Comparison of ENCODE assay signal across 8 mouse cellular contexts in the genomic region with DNA sequence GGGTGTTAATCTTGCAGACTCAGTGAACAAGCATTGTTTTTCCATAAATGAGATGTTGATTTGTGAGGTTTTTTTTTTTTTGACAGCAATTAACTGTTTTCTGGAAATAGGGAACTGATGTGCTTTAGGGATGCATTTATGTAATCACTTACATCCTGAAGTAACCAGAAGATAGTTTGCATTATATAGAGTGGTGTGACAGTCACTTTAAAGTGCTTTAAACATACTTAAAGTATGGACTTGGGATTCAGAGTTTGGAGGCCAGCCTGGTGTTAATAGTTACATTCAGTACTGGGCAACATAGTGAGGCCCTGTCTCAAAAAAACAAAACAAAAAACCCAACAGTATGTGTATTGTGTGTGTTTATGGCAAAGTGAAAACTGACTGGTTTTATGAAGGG. TPM values are rescaled to one million over a fixed set of nuclear protein-coding genes. Genes with fewer than 3 reads are reported as not detected.
DNase-seq lines count a peak whose midpoint lies in the region; ATAC-seq lines count a peak whose summit lies in the region.

No protein-coding gene starts in this region.

- no peak for ATAC-seq in lung, embryonic 15.5 days (ENCODE audit: borderline replicate concordance, extremely low read depth, low FRiP score, low TSS enrichment)
- no peak for ATAC-seq in forebrain, embryonic 11.5 days (replicated peaks; ENCODE audit: low FRiP score)
- ATAC-seq in limb, embryonic 12.5 days (ENCODE audit: insufficient number of reproducible peaks, insufficient read depth, low FRiP score, low TSS enrichment, low read depth) = no peak
- no peak for ATAC-seq in neural tube, embryonic 15.5 days (ENCODE audit: low FRiP score)

- peaks cover 34% of the 10 kb centered on the region for H3K36me3 ChIP-seq in lung, embryonic 15.5 days
- H3K36me3 ChIP-seq in forebrain, embryonic 11.5 days (ENCODE audit: control insufficient read depth, insufficient read depth, low read length) = peaks cover 11% of the 10 kb centered on the region
- peaks cover 37% of the 10 kb centered on the region for H3K36me3 ChIP-seq in limb, embryonic 12.5 days
- peaks cover 30% of the 10 kb centered on the region for H3K36me3 ChIP-seq in neural tube, embryonic 15.5 days

- H3K9me3 ChIP-seq in lung, embryonic 15.5 days = no peaks in the 10 kb centered on the region
- no peaks in the 10 kb centered on the region for H3K9me3 ChIP-seq in forebrain, embryonic 11.5 days (ENCODE audit: control insufficient read depth, low read length)
- H3K9me3 ChIP-seq in limb, embryonic 12.5 days = no peaks in the 10 kb centered on the region
- no peaks in the 10 kb centered on the region for H3K9me3 ChIP-seq in neural tube, embryonic 15.5 days (replicated peaks)

- DNase-seq in lung, postnatal 4 days = no peak
- DNase-seq in forebrain, embryonic 11.5 days (ENCODE audit: low spot score) = no peak
- no peak for DNase-seq in adrenal gland, postnatal 14 days
- no peak for DNase-seq in thymus, postnatal 36 days
- no peak for DNase-seq in left cerebral cortex, postnatal 4 days

- H3K27me3 ChIP-seq in lung, embryonic 15.5 days = no peaks in the 10 kb centered on the region
- no peaks in the 10 kb centered on the region for H3K27me3 ChIP-seq in forebrain, embryonic 11.5 days (ENCODE audit: control insufficient read depth, insufficient read depth, low read length)
- H3K27me3 ChIP-seq in limb, embryonic 12.5 days = no peaks in the 10 kb centered on the region
- no peaks in the 10 kb centered on the region for H3K27me3 ChIP-seq in neural tube, embryonic 15.5 days (replicated peaks)

- peak overlapping the region; percentile 61 for H3K4me2 ChIP-seq in lung, embryonic 15.5 days
- H3K4me2 ChIP-seq in forebrain, embryonic 11.5 days (ENCODE audit: low read depth, low read length, severe bottlenecking) = peak overlapping the region; percentile 58
- H3K4me2 ChIP-seq in limb, embryonic 12.5 days = peak overlapping the region; percentile 72
- peak overlapping the region; percentile 59 for H3K4me2 ChIP-seq in neural tube, embryonic 15.5 days

- H3K4me3 ChIP-seq in lung, embryonic 15.5 days = peak overlapping the region; percentile 94
- peak overlapping the region; percentile 76 for H3K4me3 ChIP-seq in forebrain, embryonic 11.5 days (ENCODE audit: low read depth, low read length)
- peak overlapping the region; percentile 85 for H3K4me3 ChIP-seq in limb, embryonic 12.5 days (replicated peaks)
- H3K4me3 ChIP-seq in neural tube, embryonic 15.5 days (replicated peaks) = peak overlapping the region; percentile 79

- peaks cover 10% of the 10 kb centered on the region for H3K4me1 ChIP-seq in lung, embryonic 15.5 days
- H3K4me1 ChIP-seq in forebrain, embryonic 11.5 days (replicated peaks; ENCODE audit: control insufficient read depth, insufficient read depth, low read length) = no peaks in the 10 kb centered on the region
- H3K4me1 ChIP-seq in limb, embryonic 12.5 days (replicated peaks) = peaks cover 15% of the 10 kb centered on the region
- peaks cover 17% of the 10 kb centered on the region for H3K4me1 ChIP-seq in neural tube, embryonic 15.5 days

- H3K27ac ChIP-seq in lung, embryonic 15.5 days = no peak overlapping the region
- no peak overlapping the region for H3K27ac ChIP-seq in forebrain, embryonic 11.5 days (ENCODE audit: low read depth, low read length)
- H3K27ac ChIP-seq in limb, embryonic 12.5 days = no peak overlapping the region
- H3K27ac ChIP-seq in neural tube, embryonic 15.5 days (replicated peaks) = no peak overlapping the region

- intact Hi-C loops in left cerebral cortex, postnatal 4 days (cut with DNase I) = no loop called here

- H3K9ac ChIP-seq in lung, embryonic 15.5 days = peak overlapping the region; percentile 97
- H3K9ac ChIP-seq in forebrain, embryonic 11.5 days (ENCODE audit: low read length) = no peak overlapping the region
- peak overlapping the region; percentile 96; the same call in 1 of the 2 replicates for H3K9ac ChIP-seq in limb, embryonic 12.5 days (replicated peaks)
- H3K9ac ChIP-seq in neural tube, embryonic 15.5 days (replicated peaks) = peak overlapping the region; percentile 86

RNA-seq across cellular contexts. Expression of gene Pcbp2, which starts 1.4 kb away (rescaled TPM):
- 217 TPM in 2 replicates for polyA plus RNA-seq in lung, embryonic 15.5 days (2015; fragmentation: Nextera tagmentation; extraction: Ambion mirVana)
- 236 and 247 TPM in 2 replicates for polyA plus RNA-seq in forebrain, embryonic 11.5 days (2014; fragmentation: Nextera tagmentation; extraction: Ambion mirVana)
- 230 and 239 TPM in 2 replicates for polyA plus RNA-seq in limb, embryonic 12.5 days (2016; fragmentation: Nextera tagmentation; extraction: Ambion mirVana)
- polyA plus RNA-seq in neural tube, embryonic 15.5 days (2015; fragmentation: Nextera tagmentation; extraction: Ambion mirVana) = 117 and 143 TPM in 2 replicates
- total RNA-seq in adrenal gland, postnatal 14 days (2021) = 726 and 812 TPM in 2 replicates
- total RNA-seq in left cerebral cortex, postnatal 4 days (2021) = 100 to 1,000 TPM; 546 to 548 TPM

RNA-seq across cellular contexts. Expression of gene Prr13, which starts 12.9 kb away (rescaled TPM):
- 69.4 and 71.4 TPM in 2 replicates for polyA plus RNA-seq in lung, embryonic 15.5 days (2015; fragmentation: Nextera tagmentation; extraction: Ambion mirVana)
- polyA plus RNA-seq in forebrain, embryonic 11.5 days (2014; fragmentation: Nextera tagmentation; extraction: Ambion mirVana) = 87.9 and 97.2 TPM in 2 replicates
- 66.1 and 68.1 TPM in 2 replicates for polyA plus RNA-seq in limb, embryonic 12.5 days (2016; fragmentation: Nextera tagmentation; extraction: Ambion mirVana)
- polyA plus RNA-seq in neural tube, embryonic 15.5 days (2015; fragmentation: Nextera tagmentation; extraction: Ambion mirVana) = 80.9 and 87.7 TPM in 2 replicates
- 75.6 and 89.5 TPM in 2 replicates for total RNA-seq in adrenal gland, postnatal 14 days (2021)
- 10 to 100 TPM; 18.6 to 20.0 TPM for total RNA-seq in left cerebral cortex, postnatal 4 days (2021)

RNA-seq across cellular contexts. Expression of gene Amhr2, which starts 26.6 kb away (rescaled TPM):
- polyA plus RNA-seq in lung, embryonic 15.5 days (2015; fragmentation: Nextera tagmentation; extraction: Ambion mirVana) = 0.59 and 0.82 TPM in 2 replicates
- 1.0 TPM in 1 of 2 replicates, not detected in the other for polyA plus RNA-seq in forebrain, embryonic 11.5 days (2014; fragmentation: Nextera tagmentation; extraction: Ambion mirVana)
- polyA plus RNA-seq in limb, embryonic 12.5 days (2016; fragmentation: Nextera tagmentation; extraction: Ambion mirVana) = 0.48 TPM in 1 of 2 replicates, not detected in the other
- 0.83 and 1.1 TPM in 2 replicates for polyA plus RNA-seq in neural tube, embryonic 15.5 days (2015; fragmentation: Nextera tagmentation; extraction: Ambion mirVana)
- 1.5 and 1.6 TPM in 2 replicates for total RNA-seq in adrenal gland, postnatal 14 days (2021)
- 1 to 10 TPM in 1 of 2 experiments, under 1 TPM in 1; 0.93 to 1.4 TPM for total RNA-seq in left cerebral cortex, postnatal 4 days (2021)

RNA-seq across cellular contexts. Expression of gene Gm10337, which starts 31.8 kb away (rescaled TPM):
- polyA plus RNA-seq in lung, embryonic 15.5 days (2015; fragmentation: Nextera tagmentation; extraction: Ambion mirVana) = not detected in 2 replicates
- polyA plus RNA-seq in forebrain, embryonic 11.5 days (2014; fragmentation: Nextera tagmentation; extraction: Ambion mirVana) = 15.6 TPM in 1 of 2 replicates, not detected in the other
- not detected in 2 replicates for polyA plus RNA-seq in limb, embryonic 12.5 days (2016; fragmentation: Nextera tagmentation; extraction: Ambion mirVana)
- polyA plus RNA-seq in neural tube, embryonic 15.5 days (2015; fragmentation: Nextera tagmentation; extraction: Ambion mirVana) = 6.2 and 6.4 TPM in 2 replicates
- not detected in 2 replicates for total RNA-seq in adrenal gland, postnatal 14 days (2021)
- total RNA-seq in left cerebral cortex, postnatal 4 days (2021) = not detected

RNA-seq across cellular contexts. Expression of gene Map3k12, which starts 45.1 kb away (rescaled TPM):
- 11.8 and 14.4 TPM in 2 replicates for polyA plus RNA-seq in lung, embryonic 15.5 days (2015; fragmentation: Nextera tagmentation; extraction: Ambion mirVana)
- 25.4 and 28.4 TPM in 2 replicates for polyA plus RNA-seq in forebrain, embryonic 11.5 days (2014; fragmentation: Nextera tagmentation; extraction: Ambion mirVana)
- polyA plus RNA-seq in limb, embryonic 12.5 days (2016; fragmentation: Nextera tagmentation; extraction: Ambion mirVana) = 23.8 and 26.6 TPM in 2 replicates
- polyA plus RNA-seq in neural tube, embryonic 15.5 days (2015; fragmentation: Nextera tagmentation; extraction: Ambion mirVana) = 49.1 and 57.4 TPM in 2 replicates
- 8.2 and 9.4 TPM in 2 replicates for total RNA-seq in adrenal gland, postnatal 14 days (2021)
- 10 to 100 TPM; 90.1 to 93.0 TPM for total RNA-seq in left cerebral cortex, postnatal 4 days (2021)
